Mouse (Mus musculus): ENCODE data around the gene Hnf4a.

The Hnf4a gene

DNA sequence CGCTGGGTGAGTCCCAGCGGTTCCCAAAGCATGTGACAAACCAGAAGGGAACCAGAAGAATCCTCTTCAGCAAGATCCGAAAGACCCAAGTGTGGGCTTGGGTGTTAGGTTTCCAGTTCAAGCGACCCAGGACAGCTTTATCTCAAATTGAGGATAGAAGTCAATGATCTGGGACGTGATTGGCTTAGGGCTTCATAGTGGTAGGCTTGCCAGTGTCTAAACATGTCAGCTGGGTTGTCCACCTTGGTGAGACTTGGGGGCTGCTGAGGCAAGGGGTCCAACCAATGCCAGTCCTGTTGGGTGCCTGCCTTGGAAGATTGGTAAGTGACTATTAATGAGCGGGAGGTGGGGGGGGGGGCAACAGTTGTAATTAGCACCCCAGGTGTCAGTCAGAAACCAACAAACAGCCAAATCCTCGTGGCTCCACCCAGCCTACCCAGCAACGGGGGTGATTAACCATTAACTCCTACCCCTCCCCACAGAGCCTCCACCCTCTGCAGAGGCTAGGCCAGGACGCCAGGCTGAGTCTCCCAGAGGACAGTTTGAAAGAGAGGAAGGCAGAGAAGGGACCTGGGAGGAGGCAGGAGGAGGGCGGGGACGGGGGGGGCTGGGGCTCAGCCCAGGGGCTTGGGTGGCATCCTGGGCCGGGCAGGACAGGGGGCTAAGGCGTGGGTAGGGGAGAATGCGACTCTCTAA is 40.2 kb downstream of the Hnf4a start:
- no peak for DNase-seq (ENCODE audit: inconsistent age in 2 of 2, low spot score in 1 of 2)

DNA sequence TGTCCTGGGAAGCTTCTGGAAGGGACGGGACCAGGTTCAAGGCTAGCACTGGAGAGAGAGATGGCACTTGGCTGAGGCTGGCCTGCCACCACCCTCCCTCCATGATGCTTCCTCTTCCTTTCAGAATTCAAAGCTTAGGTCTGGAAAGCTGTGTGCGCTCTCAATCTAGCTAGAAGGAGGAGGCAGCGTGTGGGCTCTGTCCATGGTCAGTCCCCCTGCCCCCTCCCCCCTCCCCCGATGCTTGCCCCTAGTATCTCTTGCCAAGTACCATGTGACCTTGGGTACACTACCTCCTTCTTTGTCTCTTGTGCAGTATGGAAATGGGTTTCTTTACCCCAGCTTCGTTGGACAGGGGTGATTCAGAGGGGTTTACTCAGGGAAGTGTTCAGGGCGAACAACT is 42.2 kb downstream of the Hnf4a start:
- DNase-seq (ENCODE audit: inconsistent age in 2 of 2, low spot score in 1 of 2): no peak

DNA sequence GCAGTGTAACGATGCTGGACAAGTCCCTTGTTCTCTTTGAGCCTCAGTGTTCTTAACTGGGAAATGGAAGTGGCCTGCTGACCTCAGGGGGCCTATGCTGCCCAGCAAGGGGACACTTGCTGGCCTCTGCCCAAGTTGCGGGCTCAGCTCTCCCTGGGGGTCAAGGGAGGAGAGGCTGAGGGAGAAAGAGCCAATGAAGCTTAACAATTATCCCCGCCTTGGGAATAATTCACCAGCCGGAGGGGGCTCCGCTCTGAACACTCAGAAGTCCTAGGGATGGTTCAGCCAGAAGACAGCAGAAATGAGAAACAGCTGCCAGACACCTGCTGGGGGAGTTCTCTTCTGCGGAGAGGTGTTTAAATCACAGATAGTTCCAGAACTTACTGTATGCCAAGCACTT is 43.2 kb downstream of the Hnf4a start:
- no peak for DNase-seq (ENCODE audit: inconsistent age in 2 of 2, low spot score in 1 of 2)

DNA sequence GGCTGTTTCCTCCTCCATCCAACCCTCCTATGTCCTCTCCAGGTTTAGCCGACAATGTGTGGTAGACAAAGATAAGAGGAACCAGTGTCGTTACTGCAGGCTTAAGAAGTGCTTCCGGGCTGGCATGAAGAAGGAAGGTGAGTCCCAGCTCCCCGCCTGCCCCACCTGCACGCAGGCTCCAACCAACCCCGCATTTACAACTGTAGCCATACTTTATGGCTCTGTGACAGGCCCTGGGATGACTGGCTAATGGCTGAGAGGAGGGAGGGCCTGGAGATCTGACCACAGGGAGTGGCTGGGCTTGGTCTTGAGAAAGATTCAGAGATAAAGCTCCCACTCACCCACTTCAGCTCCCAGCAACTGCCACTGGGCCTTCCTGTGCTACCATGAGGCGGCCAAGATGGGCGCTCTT is 45.9 kb downstream of the Hnf4a start:
- no peak for DNase-seq (ENCODE audit: inconsistent age in 2 of 2, low spot score in 1 of 2)

DNA sequence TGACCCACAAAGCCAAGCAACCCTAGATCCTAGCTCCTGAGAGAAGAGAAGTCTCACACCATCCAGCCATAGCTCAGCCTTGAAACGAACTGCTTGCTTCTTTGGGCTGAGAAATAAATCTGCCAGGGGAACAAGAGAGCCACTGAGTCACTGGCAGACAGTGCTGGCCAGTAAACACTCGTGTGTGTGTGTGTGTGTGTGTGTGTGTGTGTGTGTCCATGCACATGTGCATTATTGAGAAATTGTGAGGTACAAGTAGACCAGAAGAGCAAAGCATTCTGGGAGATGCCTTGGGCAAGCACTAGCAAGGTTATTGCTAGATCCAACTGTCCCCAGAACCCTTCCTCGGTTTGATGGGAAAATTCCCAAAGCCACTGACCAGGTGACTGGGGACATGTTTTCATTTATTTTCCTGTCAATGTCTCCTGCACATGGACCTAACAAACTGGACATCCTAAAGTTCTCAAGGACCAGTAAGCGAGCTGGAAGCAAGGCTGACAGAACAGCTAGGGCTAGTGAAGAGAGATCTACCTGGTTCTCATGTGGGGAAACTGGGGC is 47.9 kb downstream of the Hnf4a start:
- DNase-seq (ENCODE audit: inconsistent age in 2 of 2, low spot score in 1 of 2): peak; percentile 55 to 60

DNA sequence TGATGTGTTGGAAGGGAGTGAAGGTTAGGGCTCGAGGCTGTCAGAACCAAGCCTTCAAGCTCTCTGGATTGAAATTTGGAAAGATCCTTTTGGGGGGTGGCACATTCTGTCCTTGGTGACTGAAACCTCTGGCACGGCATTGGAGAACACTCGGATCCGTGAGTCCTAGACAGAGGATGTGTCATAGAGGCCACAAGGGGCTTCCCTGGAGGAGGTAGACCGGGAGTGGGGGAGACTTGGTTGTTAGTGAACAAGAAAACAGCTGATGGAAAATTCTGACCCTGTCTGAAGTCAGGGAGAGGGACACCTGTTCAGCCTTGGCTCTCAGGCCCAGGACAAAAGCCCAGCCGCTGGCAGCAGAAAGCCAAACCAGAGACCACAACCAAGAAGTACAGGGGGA is 48.4 kb downstream of the Hnf4a start:
- DNase-seq (ENCODE audit: inconsistent age in 2 of 2, low spot score in 1 of 2): peak; percentile 40 to 76

DNA sequence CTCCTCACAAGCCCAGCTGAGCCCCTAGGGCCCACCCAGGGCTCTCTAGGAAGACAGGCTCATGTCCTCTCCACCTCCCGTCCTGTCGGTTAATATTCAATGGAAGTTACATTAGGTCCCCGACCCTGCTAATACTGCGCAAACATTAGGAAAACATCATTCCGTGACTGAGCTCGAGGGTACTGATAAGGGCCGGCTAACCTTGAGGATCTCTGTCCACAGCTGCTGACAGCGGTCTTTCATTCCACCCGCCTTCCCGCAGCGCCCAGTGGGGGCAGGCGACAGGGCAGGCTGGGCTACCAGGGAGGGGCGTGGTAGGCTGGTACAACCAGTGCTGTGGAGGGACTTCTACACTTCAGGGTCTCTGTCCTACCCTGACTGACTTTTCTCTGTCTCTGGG is 48.8 kb downstream of the Hnf4a start:
- peak; percentile 50 to 82 for DNase-seq (ENCODE audit: inconsistent age in 2 of 2, low spot score in 1 of 2)

DNA sequence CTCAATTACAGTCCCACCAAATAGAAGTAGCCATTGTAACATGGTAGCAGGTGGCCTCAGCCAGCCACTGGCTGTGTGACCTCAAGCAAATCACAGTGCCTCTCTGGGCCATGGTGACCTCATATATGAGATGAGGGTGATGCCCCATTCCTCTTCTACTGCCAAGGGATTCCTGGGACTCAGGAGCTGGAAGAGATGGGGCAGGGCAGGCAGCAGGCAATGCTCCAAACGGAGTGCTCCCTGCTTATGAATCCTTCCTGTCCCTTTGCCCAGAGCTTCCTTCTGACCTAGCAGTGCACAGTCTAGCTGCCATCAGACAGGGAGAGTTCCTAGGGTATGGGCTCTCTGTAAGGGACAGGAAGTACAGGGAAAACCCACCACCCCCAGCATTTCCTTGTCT is 51.9 kb downstream of the Hnf4a start:
- no peak for DNase-seq (ENCODE audit: inconsistent age in 2 of 2, low spot score in 1 of 2)

DNA sequence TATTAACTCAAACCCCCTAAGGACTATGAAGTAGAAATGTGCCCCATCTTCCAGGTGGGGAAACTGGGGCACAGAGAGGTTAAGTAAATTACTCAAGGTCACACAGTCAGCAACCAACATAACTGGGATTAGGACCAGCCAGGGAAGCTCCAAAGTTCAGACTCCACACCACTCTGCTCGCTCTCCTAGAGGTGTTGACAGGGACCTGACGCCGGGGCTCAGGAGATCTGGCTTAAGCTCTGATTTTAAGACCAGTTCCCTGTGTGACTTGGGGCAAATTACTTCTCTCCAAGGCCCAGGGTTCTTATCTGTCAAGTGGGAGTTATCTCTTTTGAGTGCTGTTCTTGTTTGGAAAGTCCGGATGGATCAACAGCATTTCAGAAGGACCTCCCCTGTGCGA is 52.6 kb downstream of the Hnf4a start:
- DNase-seq (ENCODE audit: inconsistent age in 2 of 2, low spot score in 1 of 2): no peak

DNA sequence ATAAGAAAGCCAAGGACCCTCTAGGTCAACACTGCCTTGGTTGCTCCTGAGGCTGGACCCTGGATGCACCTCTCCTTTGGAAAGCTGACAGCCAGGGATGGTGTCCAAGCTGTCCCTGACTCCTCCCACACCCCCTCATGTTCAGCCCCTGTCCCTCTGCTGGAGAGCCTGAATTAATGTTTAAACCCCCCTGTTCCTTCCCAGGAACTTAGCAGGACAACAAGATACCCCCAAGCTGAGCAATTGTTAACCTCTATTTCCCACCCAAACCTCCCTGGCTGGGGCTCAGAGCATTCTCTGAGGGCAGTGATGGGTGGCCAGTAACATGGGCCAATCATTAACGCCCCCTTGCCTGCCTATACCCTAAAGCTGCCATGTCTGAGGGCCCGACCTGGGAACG is 53.6 kb downstream of the Hnf4a start:
- no peak for DNase-seq (ENCODE audit: inconsistent age in 2 of 2, low spot score in 1 of 2)

DNA sequence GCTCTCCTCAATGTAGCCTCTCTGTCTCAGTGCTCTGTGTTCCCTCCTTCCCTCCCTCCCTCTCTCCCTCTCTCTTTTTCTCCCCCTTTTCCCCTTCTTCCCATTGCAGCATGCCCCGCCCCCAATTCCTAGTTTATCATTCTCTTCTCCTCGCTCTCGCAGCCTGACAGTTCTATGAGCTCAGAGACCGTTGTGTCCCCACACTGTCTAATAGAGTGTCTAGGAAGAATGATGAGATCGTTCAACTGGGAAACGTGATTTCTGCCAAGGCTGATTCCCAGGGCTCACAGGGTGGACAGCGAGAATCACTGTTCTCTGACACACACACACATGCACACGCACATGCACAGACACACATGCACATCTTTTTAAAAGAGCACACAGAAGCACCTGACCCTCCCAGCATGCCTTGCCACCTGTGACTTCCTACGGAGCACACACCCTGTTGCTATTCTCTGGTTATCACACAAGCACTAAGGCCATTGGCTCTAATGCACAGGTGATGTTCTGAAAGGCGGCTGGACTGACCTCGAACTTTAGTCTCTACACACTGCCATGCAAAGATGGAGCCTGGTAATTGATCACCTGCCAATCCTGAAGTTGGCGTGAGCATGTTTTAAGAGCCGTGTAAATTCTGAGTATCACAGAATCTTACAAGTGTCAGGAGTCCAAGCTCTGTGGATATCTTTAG is 54.8 kb downstream of the Hnf4a start:
- DNase-seq (ENCODE audit: inconsistent age in 2 of 2, low spot score in 1 of 2): peak in 1 of 2 experiments; percentile 43

DNA sequence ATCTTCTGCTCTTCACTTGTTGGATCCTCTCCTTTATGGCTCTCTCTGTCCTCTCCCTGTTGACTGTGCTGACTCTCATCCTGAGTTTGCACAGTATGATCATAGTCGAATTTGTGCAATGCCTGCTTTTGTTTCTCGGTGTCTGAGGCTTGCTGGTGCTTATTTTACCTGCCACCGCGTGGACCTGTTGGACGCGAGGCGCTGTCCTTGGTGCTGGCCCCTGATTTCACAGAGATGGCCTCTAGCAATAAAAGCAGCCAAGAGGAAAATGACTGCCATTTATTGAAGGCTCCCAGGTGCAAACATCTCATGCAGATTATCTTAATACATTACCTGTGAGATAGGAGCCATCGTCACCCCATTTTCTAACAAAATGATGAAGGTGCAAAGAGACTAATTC is 58.0 kb downstream of the Hnf4a start:
- peak in 1 of 2 experiments; percentile 62 for DNase-seq (ENCODE audit: inconsistent age in 2 of 2, low spot score in 1 of 2)

DNA sequence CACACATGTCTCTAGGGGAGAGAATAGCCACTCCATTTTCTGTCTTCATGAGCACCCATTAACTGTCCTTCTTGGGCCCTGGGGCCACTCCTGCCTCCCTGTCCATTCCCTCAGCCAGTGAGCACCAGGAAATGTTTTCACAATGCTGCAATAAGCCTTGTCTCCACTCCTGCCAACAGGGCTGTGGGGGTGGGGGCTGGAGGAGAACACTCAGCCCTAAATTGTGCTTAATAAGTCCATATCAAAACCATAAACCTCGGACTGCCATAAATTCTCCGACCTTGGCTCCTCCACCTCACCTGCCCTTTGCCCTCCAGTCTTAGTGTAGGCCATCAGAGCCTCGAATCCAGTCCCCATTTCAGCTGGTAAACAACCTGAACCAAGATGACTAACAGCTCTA is 67.7 kb downstream of the Hnf4a start:
- no peak for DNase-seq (ENCODE audit: inconsistent age in 2 of 2, low spot score in 1 of 2)

DNA sequence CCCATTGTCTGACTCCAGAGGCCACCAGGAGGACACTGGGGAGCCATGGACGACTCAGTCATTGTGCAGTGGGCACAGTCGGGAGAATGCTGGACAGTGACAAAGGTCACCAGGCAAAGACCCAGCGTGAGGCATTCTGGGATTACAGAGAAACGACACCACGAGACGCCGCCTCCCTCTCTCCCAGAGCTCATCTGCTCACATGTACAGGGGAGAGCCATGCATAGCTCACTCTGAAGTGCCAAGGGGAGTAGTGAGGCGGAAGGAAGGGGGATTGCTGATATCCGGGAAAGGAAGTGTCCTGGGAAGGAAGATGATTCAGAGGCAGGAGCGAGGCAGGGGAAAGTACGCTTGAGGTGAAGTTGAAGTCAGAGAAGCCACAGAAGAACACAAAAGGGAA is 68.6 kb downstream of the Hnf4a start:
- peak in 1 of 2 experiments; percentile 57 for DNase-seq (ENCODE audit: inconsistent age in 2 of 2, low spot score in 1 of 2)

DNA sequence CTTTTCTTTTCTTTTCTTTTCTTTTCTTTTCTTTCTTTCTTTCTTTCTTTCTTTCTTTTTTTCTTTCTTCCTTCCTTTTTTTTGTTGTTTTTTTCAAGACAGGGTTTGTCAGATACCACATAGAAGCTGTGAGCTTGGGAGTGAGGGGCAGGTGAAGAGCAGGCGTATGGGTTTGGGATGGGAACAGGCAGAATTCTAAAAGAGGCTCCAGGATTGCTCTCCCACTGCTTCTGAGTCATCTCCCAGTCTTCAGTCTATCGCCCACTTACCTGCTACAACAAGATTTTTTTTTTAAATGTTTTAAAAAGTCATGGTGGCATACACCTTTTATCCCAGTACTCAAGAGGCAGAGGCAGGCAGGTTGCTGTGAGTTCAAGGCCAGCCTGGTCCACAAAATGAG is 71.4 kb downstream of the Hnf4a start:
- no peak for DNase-seq (ENCODE audit: inconsistent age in 2 of 2, low spot score in 1 of 2)

DNA sequence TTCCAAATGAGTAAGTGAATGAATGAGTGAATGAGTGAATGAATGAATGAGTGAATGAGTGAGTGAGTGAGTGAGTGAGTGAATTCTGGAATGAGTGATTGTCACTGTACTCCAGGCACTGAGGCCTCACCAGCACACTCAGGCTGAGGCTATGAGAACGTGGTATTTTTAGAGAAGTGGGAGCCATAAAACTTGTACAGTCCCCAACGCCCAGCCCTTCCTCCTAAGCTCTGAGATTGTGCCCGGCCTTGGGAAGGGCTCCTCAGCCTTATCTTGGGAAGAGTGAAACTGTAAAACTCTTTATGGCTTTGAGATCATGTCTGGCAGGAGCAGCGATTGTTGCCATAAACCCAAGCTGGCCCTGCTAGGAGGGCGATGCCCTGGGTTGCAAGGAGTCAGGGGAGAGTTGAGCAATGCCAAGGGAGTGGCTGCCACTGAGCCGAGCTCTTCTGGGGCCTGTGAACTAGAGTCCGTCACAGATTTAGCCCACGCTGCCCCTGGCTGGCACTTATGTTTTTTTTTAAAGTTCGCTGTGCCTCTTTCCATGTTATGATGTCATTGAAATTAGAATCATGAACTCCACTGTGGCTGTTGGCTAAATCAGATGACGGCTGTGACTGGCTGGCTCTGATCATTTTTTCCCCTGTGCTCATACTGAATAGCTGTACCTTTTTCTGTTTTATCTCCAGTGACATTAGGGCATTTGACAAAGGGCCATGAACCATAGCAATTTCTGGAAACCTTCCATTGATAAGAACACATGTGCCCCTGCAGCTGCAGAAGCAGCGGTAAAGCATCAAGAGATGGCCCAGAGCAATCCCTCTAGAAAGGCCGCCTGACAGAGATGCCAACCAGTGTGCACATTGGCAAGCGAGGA is 73.7 kb downstream of the Hnf4a start:
- peak in 1 of 2 experiments; percentile 45 for DNase-seq (ENCODE audit: inconsistent age in 2 of 2, low spot score in 1 of 2)

DNA sequence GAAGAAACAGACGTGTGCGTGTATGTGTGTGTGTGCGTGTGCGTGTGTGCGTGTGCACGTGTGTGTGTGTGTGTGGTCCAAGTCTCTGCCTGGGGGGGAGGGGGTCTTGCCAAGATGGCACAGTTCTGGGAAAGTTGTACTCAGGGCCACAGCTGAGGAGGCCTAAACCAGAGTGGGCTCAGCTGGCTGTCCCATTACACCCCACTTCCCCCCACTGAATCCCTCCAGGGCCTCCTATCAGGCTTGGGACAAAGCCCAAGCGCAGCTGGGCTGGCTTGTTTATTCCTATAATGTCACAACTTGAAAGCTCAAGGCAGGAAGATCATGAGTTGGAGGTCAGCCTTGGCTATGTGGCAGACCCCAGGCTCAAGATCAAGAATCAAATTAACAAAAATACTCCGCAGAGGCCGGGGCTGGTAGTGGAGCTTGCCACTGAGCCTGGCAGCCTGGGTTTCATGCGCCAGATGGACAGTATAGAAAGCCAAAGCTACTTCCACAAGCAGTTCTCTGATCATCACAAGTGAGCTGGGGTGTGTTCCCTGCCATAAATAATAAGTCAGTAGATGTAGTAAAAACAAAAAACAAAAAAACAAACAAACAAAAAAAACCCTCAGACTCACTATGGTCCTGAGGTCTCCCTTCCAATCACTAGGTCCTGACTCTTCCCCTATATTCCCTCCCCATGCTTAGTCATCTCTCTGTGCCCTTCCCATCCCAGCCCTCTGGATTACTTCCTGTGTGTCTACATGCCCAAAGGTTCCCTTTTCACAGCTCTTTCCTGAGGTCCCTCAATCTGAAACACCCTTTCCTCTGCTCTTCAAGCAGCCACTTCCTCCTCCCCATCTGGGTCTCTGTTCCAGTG is 76.8 kb downstream of the Hnf4a start:
- no peak for DNase-seq (ENCODE audit: inconsistent age in 2 of 2, low spot score in 1 of 2)

DNA sequence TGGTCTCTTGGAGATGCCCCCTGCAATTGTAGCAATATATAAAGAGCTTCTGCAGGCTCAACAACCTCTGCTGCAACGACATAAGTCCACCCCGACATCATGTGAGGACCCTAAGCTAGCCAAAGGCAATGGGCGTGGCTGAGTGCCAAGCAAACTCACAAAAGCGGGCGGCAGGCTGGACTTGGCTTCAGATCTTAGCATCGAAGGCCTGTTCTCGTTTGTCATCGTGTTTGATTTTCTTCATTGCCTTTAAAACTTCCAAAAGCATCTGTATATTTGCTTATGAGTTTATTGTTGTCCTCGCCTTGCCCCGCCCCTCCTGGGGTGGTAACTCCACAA is 77.4 kb downstream of the Hnf4a start:
- DNase-seq (ENCODE audit: inconsistent age in 2 of 2, low spot score in 1 of 2): no peak

DNA sequence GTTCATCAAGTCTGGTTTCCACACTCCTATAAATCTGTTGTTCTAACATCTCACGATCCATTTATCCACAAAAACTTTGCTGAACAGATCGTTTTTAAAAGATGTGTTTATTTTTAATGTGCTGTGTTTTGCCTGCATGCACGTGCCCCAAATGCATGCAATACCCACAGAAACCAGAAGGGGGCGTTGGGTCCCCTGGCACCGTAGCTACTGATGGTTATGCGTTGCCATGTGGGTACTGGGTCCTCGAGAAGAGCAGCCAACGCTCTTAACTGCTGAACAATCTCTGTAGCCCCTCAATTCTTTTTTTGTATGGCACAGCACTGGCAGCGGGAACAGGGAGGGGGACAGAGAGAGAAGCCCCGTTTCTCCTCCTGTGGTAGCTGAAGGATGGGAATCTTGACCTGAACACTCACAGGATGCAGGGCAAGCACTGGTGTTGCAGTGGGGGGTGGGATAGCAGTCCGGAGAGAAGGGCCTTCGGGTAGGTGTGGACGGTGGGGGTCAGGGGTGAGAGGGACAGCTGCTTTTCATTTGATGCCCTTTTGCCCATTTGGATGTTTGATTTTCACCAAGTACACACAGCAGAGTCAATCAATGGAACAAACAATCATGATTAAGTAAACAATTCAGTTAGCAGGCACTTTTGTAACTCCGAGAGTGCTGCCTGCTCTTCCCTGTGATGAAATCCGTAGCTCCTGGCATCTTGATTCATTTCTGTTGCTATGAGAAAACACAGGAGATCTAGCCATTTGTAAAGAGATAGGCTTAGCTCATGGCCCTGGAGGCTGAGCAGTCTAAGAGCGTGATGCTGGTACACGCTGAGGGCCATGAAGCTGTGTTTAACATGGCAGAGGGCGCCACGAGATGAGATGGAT is 80.0 kb downstream of the Hnf4a start:
- DNase-seq (ENCODE audit: inconsistent age in 2 of 2, low spot score in 1 of 2): peak in 1 of 2 experiments; percentile 71

DNA sequence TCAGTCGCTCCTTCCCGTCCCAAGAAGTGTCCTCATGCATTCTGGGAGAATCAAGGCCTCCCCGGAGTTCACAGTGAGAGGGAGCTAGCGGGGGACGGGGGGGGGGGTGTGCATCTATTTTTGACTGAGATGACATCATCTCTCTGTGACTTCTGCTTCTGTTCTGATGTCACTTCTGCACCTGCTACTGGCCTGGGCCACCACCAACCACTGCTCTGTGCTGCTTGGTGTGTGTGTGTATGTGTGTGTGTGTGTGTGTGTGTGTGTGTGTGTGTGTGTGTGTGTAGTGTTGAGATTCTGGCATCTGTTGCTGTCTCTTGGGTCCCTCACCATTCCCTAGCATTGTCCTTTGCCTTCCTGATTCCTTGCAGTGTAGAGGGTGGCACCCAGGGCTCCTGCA is 80.9 kb downstream of the Hnf4a start:
- no peak for DNase-seq (ENCODE audit: inconsistent age in 2 of 2, low spot score in 1 of 2)

All from adrenal gland, adult (tissue).